Mouse (Mus musculus): ENCODE measurements around the gene Apeh.
A peak's percentile ranks its signal among the peaks of the same experiment; 100 is the strongest.

The Apeh gene

GRCm38 (mm10) chr9:108119891-108120411, 25.5 kb upstream of the Apeh start:
- DNase-seq (ENCODE audit: low spot score in 2 of 2): no peak

DNA sequence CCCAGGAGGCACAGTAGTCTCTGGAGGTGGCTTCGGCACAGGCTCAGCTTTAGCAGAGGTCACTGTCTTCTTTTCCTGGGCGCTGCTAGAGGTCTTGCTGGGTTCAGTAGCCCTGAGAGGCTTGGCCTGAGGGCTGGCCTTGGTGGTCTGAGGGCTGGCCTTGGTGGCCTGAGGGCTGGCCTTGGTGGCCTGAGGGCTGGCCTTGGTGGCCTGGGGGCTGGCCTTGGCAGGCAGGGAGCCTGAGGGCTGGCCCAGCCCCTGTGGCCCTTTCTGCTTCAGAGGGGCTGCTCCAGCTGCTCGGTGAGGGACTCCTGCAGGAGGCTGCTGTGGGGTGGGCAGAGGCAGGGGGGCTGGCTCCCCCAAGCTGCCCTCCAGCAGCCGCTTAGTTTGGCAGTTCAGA, 22.7 kb upstream of the Apeh start:
- no peak for DNase-seq (ENCODE audit: low spot score in 2 of 2)

DNA sequence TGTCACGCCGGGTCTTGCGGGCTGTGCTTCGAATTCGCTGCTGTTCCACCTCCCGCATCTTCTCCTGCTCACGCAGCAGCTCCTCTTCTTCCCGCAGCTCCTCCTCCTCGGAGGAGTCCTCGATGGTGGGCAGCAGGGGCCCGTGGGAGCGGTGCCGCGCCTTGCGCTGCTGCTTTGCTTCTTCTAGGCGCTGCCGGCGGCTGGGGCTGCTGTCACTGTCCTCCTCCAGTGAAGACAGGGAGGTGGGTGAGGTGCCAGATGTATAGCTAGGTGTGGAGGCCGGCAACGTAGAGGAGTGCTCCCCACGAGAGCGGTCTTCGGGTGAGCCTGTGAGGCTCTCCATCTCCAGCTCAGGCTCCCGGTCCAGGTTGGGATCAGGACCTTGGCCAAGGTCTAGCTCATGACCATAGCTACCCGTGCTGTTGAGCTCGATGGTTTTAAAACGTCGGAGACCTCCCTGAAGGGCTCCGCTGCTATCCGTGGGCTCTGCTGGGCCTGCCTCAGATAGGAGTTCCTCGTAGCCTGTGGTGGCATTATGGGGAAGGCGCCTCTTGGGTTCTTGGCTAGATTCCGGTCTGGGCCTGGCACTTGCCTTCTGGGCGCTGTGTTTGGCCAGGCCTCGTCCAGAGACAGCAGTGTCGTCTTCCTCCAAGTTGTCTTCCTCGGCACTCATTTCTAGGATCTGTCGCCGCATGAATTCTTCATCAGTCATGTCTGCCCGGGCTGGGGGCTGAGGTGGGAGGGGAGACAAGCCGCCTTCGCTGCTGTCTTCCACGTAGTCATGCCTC, 21.1 kb upstream of the Apeh start:
- no peak for DNase-seq (ENCODE audit: low spot score in 2 of 2)

GRCm38 (mm10) chr9:108112719-108113340, 18.4 kb upstream of the Apeh start:
- DNase-seq (ENCODE audit: low spot score in 2 of 2): no peak

- DNase-seq (ENCODE audit: low spot score in 2 of 2): no peak
These were observed 17.3 kb upstream of the Apeh start for GRCm38 (mm10) chr9:108111593-108112121.

DNA sequence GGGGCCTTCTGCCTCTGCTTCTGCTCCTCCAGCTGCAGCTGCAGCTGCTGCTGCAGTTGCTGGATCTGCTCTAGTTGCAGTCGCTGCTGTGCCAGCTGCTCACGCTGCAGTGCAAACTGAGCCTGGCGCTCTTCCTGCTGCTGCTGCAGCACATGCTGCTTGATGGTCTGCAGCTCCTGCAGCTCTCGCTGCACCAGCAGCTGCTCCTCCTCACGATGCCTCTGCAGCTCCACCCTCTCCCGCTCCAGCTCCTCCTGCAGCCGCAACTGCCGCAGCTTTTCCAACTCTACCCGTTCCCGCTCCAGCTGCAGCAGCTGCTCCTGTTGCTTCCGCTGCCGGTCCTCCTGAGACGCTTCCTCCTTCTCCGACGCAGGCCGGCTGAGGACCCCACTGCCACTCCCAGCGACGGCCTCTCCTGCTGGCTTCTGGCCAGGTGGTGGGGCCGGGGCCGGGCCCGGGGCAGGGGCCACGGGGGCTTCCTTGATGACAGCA, 16.7 kb upstream of the Apeh start:
- DNase-seq (ENCODE audit: low spot score in 2 of 2): no peak

GRCm38 (mm10) chr9:108110160-108110559, 15.8 kb upstream of the Apeh start:
- no peak for DNase-seq (ENCODE audit: low spot score in 2 of 2)

- no peak for DNase-seq (ENCODE audit: low spot score in 2 of 2)
These were observed 13.5 kb upstream of the Apeh start for GRCm38 (mm10) chr9:108107867-108108266.

DNA sequence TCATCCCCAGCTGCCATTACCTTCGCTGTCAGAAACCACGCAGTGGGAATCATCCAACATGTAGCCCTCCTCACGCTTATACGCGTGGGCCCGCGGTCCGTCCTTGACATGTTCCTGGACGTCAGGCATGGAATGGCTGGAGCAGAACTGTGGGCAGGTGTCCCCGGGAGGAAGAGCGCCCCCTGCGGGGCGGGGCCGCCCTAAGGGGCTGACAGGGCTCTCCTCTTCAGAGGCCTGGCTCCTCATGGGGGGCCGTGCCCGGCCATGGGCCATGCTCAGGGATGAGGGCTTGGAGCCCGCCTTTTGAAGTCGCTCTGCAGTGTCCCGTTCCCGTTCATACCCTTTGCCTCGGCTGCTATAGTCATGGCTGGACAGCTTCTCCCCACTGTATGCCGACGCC, 11.7 kb upstream of the Apeh start:
- no peak for DNase-seq (ENCODE audit: low spot score in 2 of 2)

DNA sequence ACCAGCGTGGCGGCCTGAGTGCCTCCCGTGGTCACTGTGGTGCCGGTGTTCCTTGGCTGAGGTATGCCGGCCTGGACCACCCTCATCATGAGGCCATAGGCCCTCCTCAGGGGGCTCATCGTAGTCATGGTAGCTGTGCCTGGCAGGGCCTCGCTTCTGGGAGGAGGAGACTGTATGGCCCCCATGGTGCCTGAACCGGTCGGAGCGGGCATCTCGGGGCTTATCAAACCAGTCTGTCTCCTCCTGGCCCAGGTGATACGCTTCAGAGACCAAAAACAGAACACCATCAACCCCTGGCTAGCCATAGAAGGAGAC, 11.1 kb upstream of the Apeh start:
- DNase-seq (ENCODE audit: low spot score in 2 of 2): no peak

DNA sequence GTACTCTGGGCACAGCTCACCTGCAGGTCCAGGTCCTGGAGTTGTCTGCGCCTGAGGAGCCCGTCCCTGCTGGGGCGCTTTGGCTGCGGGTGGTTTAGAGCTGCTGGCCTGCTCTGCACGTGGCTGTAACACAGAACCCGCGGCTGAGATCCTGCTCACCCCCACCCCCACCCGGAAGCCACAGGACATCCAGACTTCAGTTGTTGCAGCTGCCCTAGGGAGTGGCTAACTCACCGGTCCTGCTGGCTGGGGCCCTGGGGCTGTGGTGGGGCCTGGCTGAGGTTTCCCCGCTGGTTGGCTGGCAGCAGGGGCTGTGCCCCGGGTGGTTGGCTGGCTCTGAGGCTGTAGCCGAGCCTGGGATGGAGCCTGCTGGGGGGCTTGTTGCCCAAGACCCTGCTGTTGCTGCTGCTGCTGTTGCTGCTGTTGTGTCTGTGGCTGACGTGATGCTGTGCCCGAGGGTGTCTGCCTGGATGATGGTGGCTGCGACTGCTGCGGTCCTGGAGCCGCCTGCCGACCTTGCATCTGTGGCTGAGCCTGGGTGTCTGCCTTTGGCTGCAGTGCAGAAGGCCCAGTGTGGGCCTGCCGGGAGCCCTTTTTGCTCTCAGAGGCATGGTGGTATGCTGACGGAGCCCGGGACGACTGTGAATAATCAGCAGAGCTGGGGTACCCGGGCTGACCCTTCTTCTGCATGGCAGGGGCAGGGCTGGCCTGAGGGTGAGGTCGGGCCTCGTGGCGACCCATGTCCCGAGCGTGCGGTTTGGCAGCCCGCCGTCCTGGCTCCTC, 10.6 kb upstream of the Apeh start:
- DNase-seq (ENCODE audit: low spot score in 2 of 2): no peak

- DNase-seq (ENCODE audit: low spot score in 2 of 2): no peak
These were observed 5.2 kb upstream of the Apeh start for GRCm38 (mm10) chr9:108099619-108100018.

- DNase-seq (ENCODE audit: low spot score in 2 of 2): no peak
These were observed 1.7 kb upstream of the Apeh start for GRCm38 (mm10) chr9:108095949-108096712.

DNA sequence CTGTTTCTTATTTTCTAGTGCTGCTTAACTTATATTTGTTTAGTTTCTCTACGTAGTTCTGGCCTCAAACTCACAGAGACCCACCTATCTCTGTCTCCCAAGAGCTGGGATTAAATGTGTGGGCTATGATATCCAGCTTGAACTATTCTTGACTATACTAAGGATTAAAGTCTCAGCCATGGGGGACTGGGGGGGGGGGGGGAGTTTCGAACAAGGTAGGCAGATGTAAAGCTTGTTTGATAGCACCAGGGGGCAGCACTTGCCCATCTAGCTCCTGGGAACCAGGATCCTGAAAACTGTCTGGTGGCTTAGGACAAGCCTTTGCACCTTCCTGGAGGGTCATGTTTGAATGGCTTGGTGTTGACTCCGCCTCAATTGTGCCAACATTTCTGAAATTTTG, 1.1 kb upstream of the Apeh start:
- peak in 1 of 2 experiments; percentile 68 for DNase-seq (ENCODE audit: low spot score in 2 of 2)

DNA sequence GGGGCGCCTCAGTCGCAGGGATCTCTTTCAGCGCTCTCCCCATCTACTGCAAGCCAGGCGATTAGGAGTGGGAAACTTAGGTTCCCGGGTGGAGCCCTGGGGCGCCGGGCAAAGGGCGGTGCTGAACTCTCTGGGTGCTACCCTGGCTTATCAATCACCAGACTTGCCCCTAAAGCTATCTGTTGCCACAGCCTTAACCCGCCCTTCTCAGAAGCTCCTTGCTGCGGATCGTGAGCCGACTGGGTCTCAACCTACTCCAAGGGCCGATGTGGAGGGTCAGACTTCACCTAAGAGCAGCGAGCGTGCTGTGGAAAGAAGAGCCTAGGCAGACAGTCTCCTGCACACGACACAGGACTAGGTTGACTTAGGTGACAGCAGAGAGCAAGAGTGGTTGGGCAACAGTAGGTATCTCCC, 599 bp upstream of the Apeh start:
- DNase-seq (ENCODE audit: low spot score in 2 of 2): no peak

GRCm38 (mm10) chr9:108093586-108093985, 820 bp downstream of the Apeh start:
- DNase-seq (ENCODE audit: low spot score in 2 of 2): no peak

GRCm38 (mm10) chr9:108090611-108091120, 3.7 kb downstream of the Apeh start:
- no peak for DNase-seq (ENCODE audit: low spot score in 2 of 2)

GRCm38 (mm10) chr9:108085261-108085660, 9.1 kb downstream of the Apeh start:
- DNase-seq (ENCODE audit: low spot score in 2 of 2): no peak

- no peak for DNase-seq (ENCODE audit: low spot score in 2 of 2)
These were observed 10.8 kb downstream of the Apeh start for GRCm38 (mm10) chr9:108083561-108083960.

DNA sequence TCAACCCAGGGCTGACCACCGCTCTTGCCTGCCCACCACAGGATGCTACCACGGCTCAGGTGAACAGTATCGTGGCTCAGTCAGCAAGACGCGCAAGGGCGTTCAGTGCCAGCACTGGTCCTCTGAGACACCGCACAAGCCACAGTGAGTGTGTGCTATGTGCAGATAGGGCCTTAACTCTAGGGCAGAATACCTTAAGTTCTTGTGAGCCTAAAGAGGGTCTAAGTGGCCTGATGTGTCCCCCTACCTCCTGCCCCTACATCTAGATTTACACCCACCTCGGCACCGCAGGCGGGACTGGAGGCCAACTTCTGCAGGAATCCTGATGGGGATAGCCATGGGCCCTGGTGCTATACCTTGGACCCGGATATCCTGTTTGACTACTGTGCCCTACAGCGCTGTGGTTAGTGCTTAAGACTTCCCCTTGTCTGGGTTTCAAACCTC, 11.4 kb downstream of the Apeh start, which contains the start of gene Rnf123:
Gene Rnf123 (minus strand): TSS at position 359 of the 444 bp plus-strand sequence.
- no peak for DNase-seq (ENCODE audit: low spot score in 2 of 2)

DNA sequence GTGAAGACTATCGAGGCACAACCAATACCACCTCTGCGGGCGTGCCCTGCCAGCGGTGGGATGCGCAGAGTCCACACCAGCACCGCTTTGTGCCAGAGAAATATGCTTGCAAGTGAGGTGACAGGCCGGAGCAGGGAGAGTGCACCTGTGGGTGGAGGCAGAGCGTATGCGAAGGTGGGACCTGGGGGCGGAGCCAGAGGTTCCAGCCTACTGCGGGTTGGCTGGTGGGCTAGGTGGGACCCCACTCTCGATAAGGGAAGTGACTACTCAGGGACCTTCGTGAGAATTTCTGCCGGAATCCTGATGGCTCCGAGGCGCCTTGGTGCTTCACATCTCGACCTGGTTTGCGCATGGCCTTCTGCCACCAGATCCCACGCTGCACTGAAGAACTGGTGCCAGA, 11.9 kb downstream of the Apeh start:
- no peak for DNase-seq (ENCODE audit: low spot score in 2 of 2)

All from thymus, postnatal 10 days (tissue).